Mouse (Mus musculus) spleen, adult 2 months (tissue): ENCODE measurements around the gene Nbea.

ENCODE experiments used
- CTCF ChIP-seq: fragments of 200-500 bp; IDR thresholded peaks from 2 replicates; pipeline ENCODE4 v1.5.1; 2011; ENCODE audit warnings: mild to moderate bottlenecking, inconsistent platforms; ENCODE audit not compliant: insufficient read depth, insufficient read length, insufficient replicate concordance; ENCODE audit errors: extremely low read depth
- POLR2A ChIP-seq: fragments of 200-500 bp; IDR thresholded peaks from 2 replicates; pipeline ENCODE4 v1.6.1; 2011; ENCODE audit warnings: low read depth, low read length, inconsistent platforms

DNA sequence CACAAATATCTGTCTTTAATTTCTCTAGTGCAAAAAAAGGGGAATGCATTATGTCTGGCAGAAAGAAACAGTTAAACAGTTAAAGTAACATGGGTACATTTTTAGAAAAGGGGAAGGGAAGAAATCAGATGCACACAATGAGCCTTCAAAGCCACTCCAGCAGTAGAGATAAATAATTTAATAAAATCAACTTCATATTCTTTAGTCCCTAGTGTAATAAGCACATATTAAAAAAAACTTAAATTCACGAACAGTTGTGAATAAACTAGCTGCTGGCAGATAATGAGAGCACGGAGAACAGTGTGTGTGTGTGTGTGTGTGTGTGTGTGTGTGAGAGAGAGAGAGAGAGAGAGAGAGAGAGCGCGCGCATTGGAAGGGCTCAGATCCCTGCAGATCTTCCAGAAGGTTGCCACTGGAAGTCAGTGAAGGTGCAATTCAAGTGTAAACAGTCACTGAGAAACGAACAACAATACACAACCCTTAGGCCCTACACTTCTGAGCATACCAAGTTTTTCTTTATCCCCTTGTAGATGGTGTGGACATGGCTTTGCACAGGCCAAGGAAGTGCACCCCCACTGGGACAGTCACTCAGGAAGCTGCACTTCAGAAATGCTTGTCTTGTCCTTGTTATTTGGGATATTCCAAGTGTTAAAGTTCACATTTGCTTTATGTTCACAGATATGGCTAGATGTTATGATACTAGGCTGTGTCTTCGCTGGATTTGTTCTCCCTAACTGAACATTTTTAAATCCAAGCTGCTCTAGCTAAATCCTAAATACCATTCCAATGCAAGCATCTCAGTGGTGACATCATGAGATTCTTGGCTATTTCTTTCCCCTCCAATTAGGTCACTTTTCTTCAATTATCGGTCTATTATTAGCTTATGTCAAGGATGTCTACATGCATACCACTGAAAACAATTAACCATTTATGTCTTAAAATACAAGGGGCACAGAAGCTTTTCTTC lies 404.5 kb downstream of the Nbea start:
- TF ChIP-seq CTCF (no peak), POLR2A (no peak)
